Mouse (Mus musculus): ENCODE data around the gene Onecut1. TPM values are rescaled to one million over a fixed set of nuclear protein-coding genes. Genes with fewer than 3 reads are reported as not detected.

The Onecut1 gene
- polyA plus RNA-seq, 1 experiment from 2014 or later = 12.7 TPM

- Histone ChIP-seq H3K4me2 (replicated peaks; ENCODE audit: low read depth, low read length) (no peak overlapping the region), H3K36me3 (ENCODE audit: control insufficient read depth, insufficient read depth, low read length) (no peaks in the 10 kb centered on the region), H3K4me3 (ENCODE audit: low read depth, low read length) (no peak overlapping the region), H3K27ac (ENCODE audit: low read depth, low read length) (no peak overlapping the region), H3K9me3 (ENCODE audit: control insufficient read depth, low read length) (no peaks in the 10 kb centered on the region), H3K9ac (ENCODE audit: low read depth, low read length) (no peak overlapping the region), H3K27me3 (ENCODE audit: control insufficient read depth, insufficient read depth, low read length) (no peaks in the 10 kb centered on the region), H3K4me1 (replicated peaks; ENCODE audit: control insufficient read depth, insufficient read depth, low read length) (no peaks in the 10 kb centered on the region)
- 87% methylated on average over 7 of the region's 7 CpGs for WGBS
- ATAC-seq (ENCODE audit: low FRiP score) (no peak), DNase-seq (ENCODE audit: low spot score) (no peak)
Observed at GRCm38 (mm10) chr9:74896742-74897141, 35.0 kb downstream of the Onecut1 start.

GRCm38 (mm10) chr9:74897375-74897982 lies 35.8 kb downstream of the Onecut1 start:
- no peaks in the 10 kb centered on the region for H3K4me1 ChIP-seq (replicated peaks; ENCODE audit: control insufficient read depth, insufficient read depth, low read length)
- H3K4me3 ChIP-seq (ENCODE audit: low read depth, low read length) = no peak overlapping the region
- no peaks in the 10 kb centered on the region for H3K27me3 ChIP-seq (ENCODE audit: control insufficient read depth, insufficient read depth, low read length)
- no peaks in the 10 kb centered on the region for H3K36me3 ChIP-seq (ENCODE audit: control insufficient read depth, insufficient read depth, low read length)
- no peak overlapping the region for H3K9ac ChIP-seq (ENCODE audit: low read depth, low read length)
- H3K9me3 ChIP-seq (ENCODE audit: control insufficient read depth, low read length) = no peaks in the 10 kb centered on the region
- no peak overlapping the region for H3K27ac ChIP-seq (ENCODE audit: low read depth, low read length)
- WGBS = 94% methylated on average over 4 of the region's 4 CpGs
- DNase-seq (ENCODE audit: low spot score) (no peak), ATAC-seq (ENCODE audit: low FRiP score) (no peak)
- no peak overlapping the region for H3K4me2 ChIP-seq (replicated peaks; ENCODE audit: low read depth, low read length)

- no peaks in the 10 kb centered on the region for H3K4me1 ChIP-seq (replicated peaks; ENCODE audit: control insufficient read depth, insufficient read depth, low read length)
- no peak for DNase-seq (ENCODE audit: low spot score)
- H3K9ac ChIP-seq (ENCODE audit: low read depth, low read length) = no peak overlapping the region
- H3K27me3 ChIP-seq (ENCODE audit: control insufficient read depth, insufficient read depth, low read length) = no peaks in the 10 kb centered on the region
- no peak overlapping the region for H3K4me3 ChIP-seq (ENCODE audit: low read depth, low read length)
- H3K36me3 ChIP-seq (ENCODE audit: control insufficient read depth, insufficient read depth, low read length) = no peaks in the 10 kb centered on the region
- no peak overlapping the region for H3K27ac ChIP-seq (ENCODE audit: low read depth, low read length)
- no peak for ATAC-seq (ENCODE audit: low FRiP score)
- WGBS = 91% methylated on average over 2 of the region's 2 CpGs
- H3K4me2 ChIP-seq (replicated peaks; ENCODE audit: low read depth, low read length) = no peak overlapping the region
- H3K9me3 ChIP-seq (ENCODE audit: control insufficient read depth, low read length) = no peaks in the 10 kb centered on the region
Observed at GRCm38 (mm10) chr9:74900141-74900540, 38.4 kb downstream of the Onecut1 start.

GRCm38 (mm10) chr9:74904866-74905508 lies 43.3 kb downstream of the Onecut1 start:
- Histone ChIP-seq H3K27me3 (ENCODE audit: control insufficient read depth, insufficient read depth, low read length) (no peaks in the 10 kb centered on the region), H3K4me2 (replicated peaks; ENCODE audit: low read depth, low read length) (no peak overlapping the region), H3K9ac (ENCODE audit: low read depth, low read length) (no peak overlapping the region), H3K4me3 (ENCODE audit: low read depth, low read length) (no peak overlapping the region), H3K4me1 (replicated peaks; ENCODE audit: control insufficient read depth, insufficient read depth, low read length) (no peaks in the 10 kb centered on the region), H3K36me3 (ENCODE audit: control insufficient read depth, insufficient read depth, low read length) (no peaks in the 10 kb centered on the region), H3K9me3 (ENCODE audit: control insufficient read depth, low read length) (no peaks in the 10 kb centered on the region), H3K27ac (ENCODE audit: low read depth, low read length) (no peak overlapping the region)
- WGBS = 14% methylated on average over 7 of the region's 7 CpGs
- ATAC-seq (ENCODE audit: low FRiP score) (peak; percentile 56), DNase-seq (ENCODE audit: low spot score) (peak; percentile 89)

GRCm38 (mm10) chr9:74906951-74907350 lies 45.2 kb downstream of the Onecut1 start:
- 57% methylated on average over 4 of the region's 4 CpGs for WGBS
- no peak overlapping the region for H3K27ac ChIP-seq (ENCODE audit: low read depth, low read length)
- H3K4me1 ChIP-seq (replicated peaks; ENCODE audit: control insufficient read depth, insufficient read depth, low read length) = no peaks in the 10 kb centered on the region
- no peak for ATAC-seq (ENCODE audit: low FRiP score)
- no peaks in the 10 kb centered on the region for H3K36me3 ChIP-seq (ENCODE audit: control insufficient read depth, insufficient read depth, low read length)
- DNase-seq (ENCODE audit: low spot score) = no peak
- no peaks in the 10 kb centered on the region for H3K27me3 ChIP-seq (ENCODE audit: control insufficient read depth, insufficient read depth, low read length)
- no peak overlapping the region for H3K4me2 ChIP-seq (replicated peaks; ENCODE audit: low read depth, low read length)
- no peak overlapping the region for H3K4me3 ChIP-seq (ENCODE audit: low read depth, low read length)
- H3K9ac ChIP-seq (ENCODE audit: low read depth, low read length) = no peak overlapping the region
- no peaks in the 10 kb centered on the region for H3K9me3 ChIP-seq (ENCODE audit: control insufficient read depth, low read length)

GRCm38 (mm10) chr9:74909245-74909644 lies 47.5 kb downstream of the Onecut1 start:
- Histone ChIP-seq H3K9me3 (ENCODE audit: control insufficient read depth, low read length) (no peaks in the 10 kb centered on the region), H3K4me3 (ENCODE audit: low read depth, low read length) (no peak overlapping the region), H3K36me3 (ENCODE audit: control insufficient read depth, insufficient read depth, low read length) (no peaks in the 10 kb centered on the region), H3K4me1 (replicated peaks; ENCODE audit: control insufficient read depth, insufficient read depth, low read length) (no peaks in the 10 kb centered on the region), H3K9ac (ENCODE audit: low read depth, low read length) (no peak overlapping the region), H3K27ac (ENCODE audit: low read depth, low read length) (no peak overlapping the region), H3K4me2 (replicated peaks; ENCODE audit: low read depth, low read length) (no peak overlapping the region), H3K27me3 (ENCODE audit: control insufficient read depth, insufficient read depth, low read length) (no peaks in the 10 kb centered on the region)
- no peak for ATAC-seq (ENCODE audit: low FRiP score)
- no peak for DNase-seq (ENCODE audit: low spot score)
- WGBS = 82% methylated on average over 15 of the region's 15 CpGs

- ATAC-seq (ENCODE audit: low FRiP score) = no peak
- 87% methylated on average over 6 of the region's 6 CpGs for WGBS
- Histone ChIP-seq H3K4me2 (replicated peaks; ENCODE audit: low read depth, low read length) (no peak overlapping the region), H3K4me1 (replicated peaks; ENCODE audit: control insufficient read depth, insufficient read depth, low read length) (no peaks in the 10 kb centered on the region), H3K27ac (ENCODE audit: low read depth, low read length) (no peak overlapping the region), H3K4me3 (ENCODE audit: low read depth, low read length) (no peak overlapping the region), H3K27me3 (ENCODE audit: control insufficient read depth, insufficient read depth, low read length) (no peaks in the 10 kb centered on the region), H3K36me3 (ENCODE audit: control insufficient read depth, insufficient read depth, low read length) (no peaks in the 10 kb centered on the region), H3K9me3 (ENCODE audit: control insufficient read depth, low read length) (no peaks in the 10 kb centered on the region), H3K9ac (ENCODE audit: low read depth, low read length) (no peak overlapping the region)
- no peak for DNase-seq (ENCODE audit: low spot score)
Observed at GRCm38 (mm10) chr9:74910226-74910759, 48.6 kb downstream of the Onecut1 start.

- no peak for ATAC-seq (ENCODE audit: low FRiP score)
- no peaks in the 10 kb centered on the region for H3K9me3 ChIP-seq (ENCODE audit: control insufficient read depth, low read length)
- no peak overlapping the region for H3K9ac ChIP-seq (ENCODE audit: low read depth, low read length)
- no peak overlapping the region for H3K4me2 ChIP-seq (replicated peaks; ENCODE audit: low read depth, low read length)
- DNase-seq (ENCODE audit: low spot score) = no peak
- no peaks in the 10 kb centered on the region for H3K4me1 ChIP-seq (replicated peaks; ENCODE audit: control insufficient read depth, insufficient read depth, low read length)
- H3K4me3 ChIP-seq (ENCODE audit: low read depth, low read length) = no peak overlapping the region
- 84% methylated on average over 4 of the region's 4 CpGs for WGBS
- H3K27ac ChIP-seq (ENCODE audit: low read depth, low read length) = no peak overlapping the region
- H3K27me3 ChIP-seq (ENCODE audit: control insufficient read depth, insufficient read depth, low read length) = no peaks in the 10 kb centered on the region
- H3K36me3 ChIP-seq (ENCODE audit: control insufficient read depth, insufficient read depth, low read length) = no peaks in the 10 kb centered on the region
Observed at GRCm38 (mm10) chr9:74911430-74911829, 49.7 kb downstream of the Onecut1 start.

GRCm38 (mm10) chr9:74911919-74912318 lies 50.2 kb downstream of the Onecut1 start:
- Histone ChIP-seq H3K36me3 (ENCODE audit: control insufficient read depth, insufficient read depth, low read length) (no peaks in the 10 kb centered on the region), H3K9ac (ENCODE audit: low read depth, low read length) (no peak overlapping the region)
- ATAC-seq (ENCODE audit: low FRiP score) = no peak

More at GRCm38 (mm10) chr9:74911919-74912318, 50.2 kb downstream of the Onecut1 start:
- DNase-seq (ENCODE audit: low spot score) = no peak
- Histone ChIP-seq H3K27me3 (ENCODE audit: control insufficient read depth, insufficient read depth, low read length) (no peaks in the 10 kb centered on the region), H3K4me1 (replicated peaks; ENCODE audit: control insufficient read depth, insufficient read depth, low read length) (no peaks in the 10 kb centered on the region), H3K4me2 (replicated peaks; ENCODE audit: low read depth, low read length) (no peak overlapping the region), H3K27ac (ENCODE audit: low read depth, low read length) (no peak overlapping the region), H3K4me3 (ENCODE audit: low read depth, low read length) (no peak overlapping the region), H3K9me3 (ENCODE audit: control insufficient read depth, low read length) (no peaks in the 10 kb centered on the region)
- WGBS = 64% methylated on average over 2 of the region's 2 CpGs
